Mouse (Mus musculus) forebrain, embryonic 11.5 days (tissue): ENCODE data around the gene 1600014C23Rik. TPM values are rescaled to one million over a fixed set of nuclear protein-coding genes. Genes with fewer than 3 reads are reported as not detected.

Experiments
- ATAC-seq: fragments of 200-750 bp; cut with Nextera tagmentation; replicated peaks from 2 replicates; pipeline ENCODE4 v1.8.0; 2017; ENCODE audit warnings: moderate TSS enrichment; ENCODE audit not compliant: low FRiP score
- DNase-seq: peaks from one replicate; pipeline ENCODE4 v3.0.0-alpha.2; 2017; ENCODE audit warnings: low spot score
- H3K27ac ChIP-seq: fragments of 300-500 bp; sonication (generic); 2 replicates; pipeline ENCODE4 v1.5.1; 2014; ENCODE audit warnings: low read depth, low read length
- H3K27me3 ChIP-seq: fragments of 300-500 bp; sonication (generic); 2 replicates; pipeline ENCODE4 v1.6.1; 2014; ENCODE audit warnings: mild to moderate bottlenecking, low read length, mixed read lengths; ENCODE audit not compliant: control insufficient read depth, insufficient read depth
- H3K36me3 ChIP-seq: fragments of 300-500 bp; sonication (generic); 2 replicates; pipeline ENCODE4 v1.6.1; 2014; ENCODE audit warnings: mild to moderate bottlenecking, low read length, moderate library complexity, mixed read lengths; ENCODE audit not compliant: control insufficient read depth, insufficient read depth
- H3K4me1 ChIP-seq: fragments of 300-500 bp; sonication (generic); replicated peaks from 2 replicates; pipeline ENCODE4 v1.6.1; 2014; ENCODE audit warnings: low read length, mixed read lengths; ENCODE audit not compliant: control insufficient read depth, insufficient read depth
- H3K4me2 ChIP-seq: fragments of 300-500 bp; sonication (generic); 2 replicates; pipeline ENCODE4 v1.6.1; 2014; ENCODE audit warnings: low read depth, mild to moderate bottlenecking, low read length, moderate library complexity, mixed read lengths; ENCODE audit not compliant: severe bottlenecking
- H3K4me3 ChIP-seq: fragments of 300-500 bp; sonication (generic); 2 replicates; pipeline ENCODE4 v1.5.1; 2014; ENCODE audit warnings: low read depth, low read length
- H3K9ac ChIP-seq: fragments of 300-500 bp; sonication (generic); 2 replicates; pipeline ENCODE4 v1.6.1; 2014; ENCODE audit warnings: low read length
- H3K9me3 ChIP-seq: fragments of 300-500 bp; sonication (generic); 2 replicates; pipeline ENCODE4 v1.6.1; 2016; ENCODE audit warnings: low read length, mixed read lengths; ENCODE audit not compliant: control insufficient read depth
- WGBS: fragments of 180-500 bp; shearing (Covaris S2); extraction: QIAGEN DNeasy Blood & Tissue Kit; methylation state at CpG from one replicate; pipeline ENCODE4 v1.1.7; 2014; 5-methylcytosine and 5-hydroxymethylcytosine counted together
- polyA plus RNA-seq: library from polyadenylated mRNA; unstranded; fragments of >200 nt; fragmentation: Nextera tagmentation; extraction: Ambion mirVana; gene quantifications from 2 replicates; pipeline ENCODE4 v1.2.1, GENCODE M21; 2014

1600014C23Rik gene
- polyA plus RNA-seq, 1 experiment from 2014 or later = 0.55 TPM

DNA sequence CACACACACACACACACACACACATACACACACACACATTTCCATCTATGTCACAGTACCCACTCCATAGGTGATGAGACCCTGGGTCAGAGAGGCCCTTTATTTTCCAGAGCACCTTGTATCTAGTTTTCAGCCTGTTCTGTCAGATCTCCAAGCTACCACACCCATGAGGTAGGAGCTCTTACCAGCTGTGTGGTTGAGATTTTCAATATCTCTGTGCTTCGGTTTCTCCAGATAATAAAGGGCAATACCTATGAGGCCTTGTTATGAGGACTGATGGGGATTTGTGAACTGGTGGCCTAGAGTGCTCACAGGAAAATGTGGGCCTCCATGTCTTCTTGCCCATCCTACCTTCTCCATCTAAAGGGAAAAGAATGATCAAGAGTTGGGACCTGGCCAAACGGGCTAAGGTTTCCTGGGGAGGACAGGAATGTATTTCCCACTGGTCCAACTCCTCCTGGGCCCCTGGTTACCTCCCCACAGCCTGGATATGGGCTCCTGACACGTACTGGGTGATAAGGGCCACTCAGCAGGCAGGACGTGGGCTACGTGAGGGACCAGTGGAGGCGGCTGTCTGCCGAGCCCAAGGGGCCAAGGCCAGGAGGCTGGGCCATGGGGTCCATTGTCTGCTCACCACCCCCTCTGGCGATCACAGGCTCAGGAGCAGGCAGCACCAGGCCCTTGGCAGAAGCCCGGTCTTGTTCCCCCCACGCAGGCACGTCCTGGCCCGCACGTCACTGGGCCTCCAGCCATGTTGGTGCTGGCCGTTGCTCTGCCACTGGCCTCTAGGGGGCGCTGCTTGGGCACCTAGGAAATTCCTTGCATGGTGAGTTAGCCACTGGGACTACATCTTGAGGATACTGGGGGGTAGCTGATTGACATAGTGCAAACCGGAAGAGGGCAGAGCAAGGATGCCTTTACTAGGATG lies 14.5 kb upstream of the 1600014C23Rik start:
- Histone ChIP-seq H3K36me3 (no peaks in the 10 kb centered on the region), H3K27ac (no peak overlapping the region), H3K4me2 (no peak overlapping the region), H3K9ac (no peak overlapping the region; the same call in 1 of the 2 replicates), H3K9me3 (no peaks in the 10 kb centered on the region), H3K27me3 (no peaks in the 10 kb centered on the region), H3K4me3 (no peak overlapping the region), H3K4me1 (no peaks in the 10 kb centered on the region)
- ATAC-seq (no peak), DNase-seq (peak; percentile 76)
- WGBS = 74% methylated on average over 16 of the region's 16 CpGs

DNA sequence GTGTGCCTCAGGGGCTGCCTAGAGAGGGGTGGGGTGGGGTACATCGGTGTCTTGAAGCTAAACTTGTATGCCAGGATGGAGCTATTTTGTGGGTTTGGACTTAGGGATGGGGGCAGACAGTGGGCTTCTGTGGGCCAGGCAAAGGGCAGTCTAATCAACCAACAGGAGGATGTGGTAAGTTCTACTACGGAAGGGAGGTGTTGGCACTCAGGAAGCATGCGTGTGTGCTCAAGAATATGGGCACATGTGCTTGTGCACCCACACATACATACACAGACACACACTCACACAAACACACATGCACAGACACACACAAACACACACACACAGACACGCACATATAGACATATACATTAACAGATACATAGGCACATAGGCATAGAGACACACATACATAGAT lies 13.6 kb upstream of the 1600014C23Rik start:
- Histone ChIP-seq H3K9me3 (no peaks in the 10 kb centered on the region), H3K4me3 (no peak overlapping the region), H3K27me3 (no peaks in the 10 kb centered on the region), H3K4me2 (no peak overlapping the region), H3K27ac (no peak overlapping the region), H3K36me3 (no peaks in the 10 kb centered on the region), H3K4me1 (no peaks in the 10 kb centered on the region), H3K9ac (no peak overlapping the region)
- WGBS = 91% methylated on average over 4 of the region's 4 CpGs
- ATAC-seq (no peak), DNase-seq (no peak)

DNA sequence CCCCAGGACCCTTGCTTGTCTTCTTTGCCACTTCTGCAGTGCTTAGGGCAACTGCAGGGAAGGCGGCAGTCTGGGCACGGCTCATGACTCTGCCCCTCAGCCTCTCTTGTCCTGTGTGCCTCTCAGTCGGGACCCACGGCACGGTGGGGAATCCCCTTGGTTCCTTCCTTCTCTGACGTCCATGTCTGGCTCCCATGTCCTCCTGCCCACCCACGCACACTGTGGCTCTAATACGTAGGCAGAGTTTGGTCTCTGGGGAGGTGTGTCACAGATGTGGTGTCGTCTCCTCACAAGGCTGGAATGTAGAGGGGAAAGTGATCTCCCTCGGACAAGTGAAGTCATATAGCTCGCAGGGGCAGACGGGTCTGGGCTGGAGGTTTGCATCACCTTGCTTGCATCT lies 13.1 kb upstream of the 1600014C23Rik start:
- no peak overlapping the region for H3K27ac ChIP-seq
- no peak overlapping the region for H3K9ac ChIP-seq
- no peak overlapping the region for H3K4me3 ChIP-seq
- H3K4me1 ChIP-seq = no peaks in the 10 kb centered on the region
- no peak overlapping the region for H3K4me2 ChIP-seq
- H3K27me3 ChIP-seq = no peaks in the 10 kb centered on the region
- H3K9me3 ChIP-seq = no peaks in the 10 kb centered on the region
- DNase-seq (no peak), ATAC-seq (no peak)
- no peaks in the 10 kb centered on the region for H3K36me3 ChIP-seq
- 75% methylated on average over 12 of the region's 12 CpGs for WGBS

DNA sequence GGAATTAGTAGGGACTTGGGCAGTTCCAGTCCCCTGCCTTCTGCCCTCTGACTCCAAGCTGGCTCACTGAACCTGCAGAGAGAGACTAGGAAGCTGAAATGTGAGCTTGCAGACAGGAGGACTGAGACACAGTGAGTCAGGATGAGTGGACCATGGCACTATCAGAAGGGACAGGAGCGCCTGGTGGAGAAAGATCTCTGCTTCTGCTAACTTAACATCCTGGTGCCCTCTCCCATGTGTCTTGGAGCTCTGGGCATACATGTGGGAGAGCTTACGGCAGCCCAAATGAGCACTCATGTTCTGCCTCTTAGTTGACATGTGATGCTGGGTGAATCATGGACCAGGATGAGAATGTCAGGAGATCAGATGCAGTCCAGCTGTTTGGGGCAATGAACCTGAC lies 12.0 kb upstream of the 1600014C23Rik start:
- Histone ChIP-seq H3K27ac (no peak overlapping the region), H3K4me3 (no peak overlapping the region), H3K9ac (no peak overlapping the region), H3K4me2 (no peak overlapping the region), H3K4me1 (no peaks in the 10 kb centered on the region), H3K27me3 (no peaks in the 10 kb centered on the region), H3K9me3 (no peaks in the 10 kb centered on the region), H3K36me3 (no peaks in the 10 kb centered on the region)
- WGBS = 89% methylated on average over 2 of the region's 2 CpGs
- no peak for ATAC-seq
- DNase-seq = no peak

DNA sequence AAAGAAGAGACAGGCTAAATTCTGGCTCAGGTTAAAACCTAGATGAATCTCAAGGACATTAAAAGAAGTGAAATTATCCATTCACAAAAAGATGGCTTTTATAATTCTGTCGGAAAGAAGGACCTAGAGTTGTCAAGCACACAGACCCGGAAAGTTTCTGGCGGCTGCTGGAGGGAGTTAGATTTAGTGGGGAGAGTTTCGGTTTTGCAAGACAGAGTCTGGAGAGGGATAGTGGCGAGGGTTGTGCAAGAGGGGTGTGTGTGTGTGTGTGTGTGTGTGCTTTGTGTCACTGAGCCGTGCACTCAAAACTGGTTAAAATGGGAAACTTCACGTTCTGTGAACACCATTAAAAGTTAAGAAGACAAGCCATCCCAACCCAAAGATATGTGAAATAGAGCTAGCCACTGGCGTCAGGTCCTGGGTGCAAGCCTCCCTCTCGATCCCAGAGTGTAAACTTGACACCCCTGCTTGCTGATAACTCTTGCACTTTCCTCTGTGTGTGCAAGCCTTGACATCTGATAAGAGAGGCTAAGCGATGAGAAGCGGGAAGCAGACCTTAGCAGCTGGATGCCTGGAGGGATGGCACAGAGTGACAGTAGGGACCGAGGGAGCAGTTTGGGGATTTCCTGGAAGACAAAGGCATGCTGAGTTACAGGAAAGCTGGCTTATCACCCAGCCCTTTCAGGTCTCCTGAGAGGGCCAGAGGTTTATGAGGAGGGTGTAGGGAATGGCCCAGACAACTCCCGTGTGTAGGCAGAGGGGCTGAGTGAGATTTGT lies 8.9 kb upstream of the 1600014C23Rik start:
- 60% methylated on average over 13 of the region's 13 CpGs for WGBS
- no peak for ATAC-seq
- DNase-seq = no peak
- Histone ChIP-seq H3K27me3 (no peaks in the 10 kb centered on the region), H3K27ac (no peak overlapping the region), H3K9ac (no peak overlapping the region), H3K36me3 (no peaks in the 10 kb centered on the region), H3K4me1 (peaks cover under 1% of the 10 kb centered on the region; the same call in 1 of the 2 replicates), H3K4me3 (no peak overlapping the region), H3K9me3 (no peaks in the 10 kb centered on the region), H3K4me2 (no peak overlapping the region)

DNA sequence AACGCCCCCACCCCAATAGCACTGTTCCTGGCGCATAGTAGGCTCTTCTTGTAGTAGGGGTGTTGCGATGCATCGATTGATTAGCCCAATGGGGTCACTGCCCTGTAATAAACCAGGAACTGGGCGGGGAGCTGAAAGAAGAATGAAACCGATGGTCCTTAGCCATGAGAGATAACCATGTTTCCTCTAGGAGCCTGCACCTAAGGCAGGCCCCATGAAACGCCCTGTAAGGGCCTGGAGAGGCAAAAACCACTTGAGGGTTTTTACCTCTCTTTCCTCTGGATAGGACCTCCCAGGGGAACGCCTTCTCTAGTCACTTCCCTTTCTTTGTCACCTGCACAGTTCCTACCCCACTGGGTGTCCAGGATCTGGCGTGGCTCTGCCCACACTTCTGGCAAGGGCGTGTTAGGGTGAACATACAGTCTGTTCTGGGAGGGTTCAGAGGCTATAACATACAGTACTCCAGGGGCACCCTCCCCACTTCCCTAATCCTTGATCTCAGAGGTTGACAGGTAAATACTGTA lies 3.5 kb upstream of the 1600014C23Rik start:
- peaks cover 40% of the 10 kb centered on the region for H3K4me1 ChIP-seq
- 14% methylated on average over 10 of the region's 10 CpGs for WGBS
- no peak for DNase-seq

DNA sequence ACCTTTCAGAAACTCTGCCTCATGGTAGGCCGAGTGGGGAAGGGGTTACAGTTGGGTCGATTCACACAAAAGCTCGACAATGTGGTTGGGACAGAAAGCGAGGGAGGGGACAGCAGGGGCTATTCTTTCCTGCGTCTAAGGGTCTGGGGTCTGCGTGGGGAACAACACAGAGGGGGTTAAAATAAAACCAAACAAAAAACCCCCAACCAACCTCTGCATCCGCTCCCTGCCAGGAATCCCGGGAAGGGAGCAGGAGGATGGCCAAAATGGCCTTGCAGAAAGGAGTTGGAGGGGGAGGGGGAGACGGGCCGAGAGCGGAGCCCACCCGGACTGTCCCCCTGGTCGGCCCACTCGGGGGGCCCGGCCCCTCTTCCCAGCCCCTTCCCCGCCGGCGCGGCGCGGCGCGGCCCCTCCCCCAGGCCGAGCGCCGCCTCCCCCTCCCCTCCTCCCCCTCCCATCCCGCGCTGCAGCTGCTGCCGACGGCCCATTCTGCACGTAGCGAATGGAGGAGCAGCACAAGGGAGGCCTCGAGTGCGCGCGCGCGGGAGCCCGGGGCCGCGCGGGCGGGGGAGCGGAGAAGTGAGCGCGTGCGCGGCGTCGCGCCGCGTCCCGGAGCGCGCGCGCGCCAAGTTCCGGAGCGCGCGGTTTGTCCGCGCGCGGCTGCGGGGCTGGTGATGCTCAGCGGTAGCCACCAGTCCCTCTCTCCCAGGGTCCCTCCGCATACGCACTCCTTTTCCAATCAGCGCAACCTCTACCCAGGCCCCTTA lies 2.9 kb upstream of the 1600014C23Rik start:
- WGBS = under 1% methylated on average over 45 of the region's 72 CpGs
- Histone ChIP-seq H3K4me2 (peak overlapping the region; percentile 73), H3K4me3 (peak overlapping the region; percentile 39), H3K9ac (peak overlapping the region; percentile 79), H3K4me1 (peaks cover 40% of the 10 kb centered on the region), H3K9me3 (no peaks in the 10 kb centered on the region), H3K27me3 (peaks cover 3% of the 10 kb centered on the region; the same call in 1 of the 2 replicates), H3K36me3 (no peaks in the 10 kb centered on the region), H3K27ac (peak overlapping the region; percentile 93)
- peak; percentile 66 for ATAC-seq
- peak; percentile 98 for DNase-seq

More for the DNA sequence above, 3.5 kb upstream of the 1600014C23Rik start:
- Histone ChIP-seq H3K9me3 (no peaks in the 10 kb centered on the region), H3K4me2 (peak overlapping the region; percentile 73), H3K36me3 (no peaks in the 10 kb centered on the region), H3K4me3 (peak overlapping the region; percentile 39), H3K9ac (peak overlapping the region; percentile 79), H3K27me3 (peaks cover 3% of the 10 kb centered on the region; the same call in 1 of the 2 replicates), H3K27ac (peak overlapping the region; percentile 93)
- peak; percentile 8 for ATAC-seq
